Mouse (Mus musculus): ENCODE results near the gene Taco1.
"Not testable (repeated sequence)": the region's sequence is repeated elsewhere in the genome, so short reads cannot be mapped to it uniquely, and the experiment has no call there.

Gene Taco1

DNA sequence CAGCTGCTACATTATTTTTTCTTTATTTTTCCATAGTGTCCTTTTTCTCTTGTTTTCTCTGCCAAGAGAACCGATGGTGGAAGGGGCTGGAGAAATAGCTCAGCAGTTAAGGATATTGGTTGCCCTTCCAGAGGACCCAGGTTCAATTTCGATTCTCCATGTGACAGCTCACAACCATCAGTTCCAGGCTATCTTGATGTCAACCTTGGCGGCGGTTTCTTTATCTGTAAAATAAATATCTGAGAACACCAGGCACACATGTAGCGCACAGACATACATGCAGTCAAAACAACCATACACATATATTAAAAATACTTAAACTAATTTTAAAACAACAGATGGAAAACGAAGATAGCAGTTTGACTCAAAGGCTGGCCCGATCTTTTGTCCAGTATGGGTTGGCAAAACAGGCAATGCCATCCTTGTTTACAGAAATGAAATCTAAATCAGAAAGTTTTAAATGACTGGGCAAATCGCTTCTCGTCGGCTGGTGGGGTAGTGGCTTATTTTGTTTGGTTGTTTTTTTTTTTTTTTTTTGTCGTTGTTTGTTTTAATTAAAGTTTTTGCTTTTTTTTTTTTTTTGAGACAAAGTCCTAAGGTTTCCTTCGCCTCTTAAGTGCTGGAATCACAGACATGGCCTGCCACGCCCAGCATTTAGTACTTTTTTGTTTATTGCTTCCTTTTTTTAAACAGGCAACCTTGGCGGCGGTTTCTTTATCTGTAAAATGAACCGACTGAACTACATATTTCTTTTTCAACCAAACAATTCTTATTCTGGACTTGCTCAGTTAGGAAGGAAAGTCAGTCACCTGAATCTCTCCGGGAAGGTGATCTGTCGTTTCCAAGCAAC is 563 bp upstream of the Taco1 start:
- no peak for DNase-seq

DNA sequence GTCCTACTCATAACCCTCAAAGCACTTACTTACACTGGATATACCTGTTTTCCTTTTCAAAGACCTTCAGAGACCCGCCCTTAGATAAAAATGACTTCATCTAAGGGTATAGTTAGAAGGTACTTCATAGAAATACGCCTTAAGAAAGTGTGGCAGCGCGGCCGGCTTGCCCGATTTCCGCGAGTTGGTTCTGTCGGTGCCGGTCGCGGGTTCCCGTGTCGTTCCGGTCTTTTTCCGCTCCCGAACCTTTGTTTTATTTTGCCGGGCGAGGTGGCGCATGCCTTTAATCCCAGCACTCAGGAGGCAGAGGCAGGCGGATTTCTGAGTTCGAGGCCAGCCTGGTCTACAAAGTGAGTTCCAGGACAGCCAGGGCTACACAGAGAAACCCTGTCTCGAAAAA is 755 bp downstream of the Taco1 start:
- DNase-seq, result not testable (repeated sequence)

DNA sequence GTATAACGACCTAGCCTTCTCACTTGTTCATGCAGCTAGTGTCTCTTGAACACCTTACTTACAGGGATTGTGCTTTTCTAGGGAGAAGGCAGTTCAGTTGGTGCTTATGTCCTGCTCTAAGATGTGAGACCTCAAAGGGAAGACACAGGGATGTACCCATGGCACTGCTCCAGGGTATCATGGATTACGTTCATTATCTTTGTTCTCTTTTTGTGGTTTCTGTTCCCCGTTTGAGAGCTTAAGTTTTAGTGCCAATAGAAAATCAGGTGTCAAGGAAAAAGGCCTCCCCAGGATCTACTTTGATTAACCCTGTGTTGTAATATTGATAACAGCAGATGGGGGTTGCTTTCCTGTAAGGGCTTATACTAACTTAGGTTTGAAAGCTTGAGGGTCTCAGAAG is 7.9 kb downstream of the Taco1 start:
- no peak for DNase-seq

DNA sequence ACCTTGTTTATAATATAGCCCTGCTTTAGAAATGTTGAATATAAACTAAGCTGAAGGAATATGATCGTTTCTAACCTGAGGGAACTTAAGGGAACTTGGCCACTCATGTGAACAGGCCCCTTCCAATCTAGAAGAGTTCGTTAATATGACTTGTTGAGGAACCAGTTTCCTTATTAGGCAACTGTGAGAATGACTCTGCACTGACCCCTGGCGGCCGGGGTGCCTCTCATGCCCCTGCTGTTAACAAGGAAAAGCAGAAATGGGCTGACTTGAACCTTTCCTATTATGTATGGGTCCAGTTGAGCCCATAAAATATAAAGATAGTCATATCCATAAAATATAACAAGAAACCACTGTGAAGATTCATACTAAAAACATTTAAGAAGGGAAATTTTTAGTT is 10.5 kb downstream of the Taco1 start:
- no peak for DNase-seq

DNA sequence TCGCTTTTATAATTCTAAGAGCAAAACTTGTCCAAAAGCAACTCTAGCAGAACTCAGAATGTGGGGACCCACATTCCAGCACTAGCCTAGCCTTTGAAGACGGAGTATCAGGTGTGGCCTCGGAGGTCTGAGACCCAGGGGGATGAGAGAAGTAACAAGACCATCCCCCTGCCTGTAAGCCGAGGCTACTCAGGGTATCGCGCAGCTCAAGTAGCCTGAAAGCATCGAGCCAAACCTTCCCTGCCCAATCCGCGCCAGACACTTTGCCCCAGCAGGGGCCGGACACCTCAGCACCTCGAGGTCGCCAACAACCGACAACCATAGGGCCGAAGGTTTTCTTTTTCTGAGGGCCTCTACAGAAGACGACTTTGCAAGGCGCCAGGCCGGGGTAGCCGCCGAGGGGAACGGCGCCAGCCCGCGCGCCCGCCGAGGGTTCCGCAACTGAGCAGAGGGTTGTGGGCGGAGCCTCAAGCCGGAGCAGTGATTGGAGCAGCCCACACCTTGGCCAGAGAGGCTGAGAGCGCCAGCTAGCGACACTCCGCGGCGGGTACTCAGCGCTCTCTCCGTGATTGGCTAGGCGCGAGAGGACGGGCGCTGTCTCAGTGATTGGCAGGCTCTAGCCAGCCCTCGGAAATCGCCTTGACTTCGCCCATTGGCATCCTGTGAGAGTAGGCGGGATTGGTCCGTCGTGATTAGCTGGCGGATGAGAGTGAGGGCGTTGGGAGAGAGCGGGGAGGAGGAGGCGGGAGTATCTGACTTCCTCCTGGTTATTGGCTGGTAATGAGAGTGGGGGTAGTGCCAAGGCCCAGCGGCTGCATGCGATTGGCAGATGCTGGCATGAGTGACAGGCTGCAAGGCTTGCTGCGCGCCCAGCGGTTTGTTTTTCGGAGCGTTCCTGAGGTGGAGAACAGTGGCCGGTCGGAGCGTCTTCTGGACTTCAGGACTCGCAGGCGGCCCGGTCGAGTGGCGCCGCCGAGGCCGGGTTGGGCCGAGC is 18.1 kb downstream of the Taco1 start, which contains the start of gene Map3k3:
Gene Map3k3, plus strand, starts transcription at position 906 of the 994 bp plus-strand sequence.
- peak; percentile 100 for DNase-seq

DNA sequence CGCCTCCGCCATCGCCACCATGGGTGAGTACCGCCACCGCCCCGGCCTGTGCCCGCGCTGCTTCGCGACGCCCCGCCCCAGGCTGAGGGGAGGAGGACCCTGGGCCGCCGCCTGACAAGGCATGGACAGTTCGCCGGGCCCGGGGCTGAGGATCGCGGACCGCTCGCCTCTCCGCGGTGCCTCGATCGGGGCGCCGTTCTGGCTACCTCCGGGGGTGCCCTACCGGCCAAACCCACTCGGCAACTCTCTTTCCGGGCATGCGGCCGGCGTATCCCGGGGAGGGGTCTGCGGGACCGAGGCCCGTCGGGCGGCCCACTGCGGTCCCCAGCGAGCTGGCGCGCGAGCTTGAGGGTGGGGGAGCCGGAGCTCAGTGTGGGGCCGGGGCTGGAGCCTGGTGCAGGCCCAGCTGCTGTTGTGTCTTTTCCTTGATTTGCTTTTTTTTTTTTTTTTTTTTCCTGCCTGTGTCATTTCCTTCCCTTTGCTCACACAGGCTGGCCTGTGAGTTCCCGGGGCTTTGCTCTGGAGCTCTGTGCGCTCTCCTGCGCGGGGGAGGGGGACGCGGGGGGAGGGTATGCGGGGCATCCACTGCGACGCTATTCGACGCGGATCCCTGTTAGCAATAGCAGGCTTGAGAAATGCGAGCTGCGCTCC is 19.2 kb downstream of the Taco1 start:
- DNase-seq, result peak; percentile 74

DNA sequence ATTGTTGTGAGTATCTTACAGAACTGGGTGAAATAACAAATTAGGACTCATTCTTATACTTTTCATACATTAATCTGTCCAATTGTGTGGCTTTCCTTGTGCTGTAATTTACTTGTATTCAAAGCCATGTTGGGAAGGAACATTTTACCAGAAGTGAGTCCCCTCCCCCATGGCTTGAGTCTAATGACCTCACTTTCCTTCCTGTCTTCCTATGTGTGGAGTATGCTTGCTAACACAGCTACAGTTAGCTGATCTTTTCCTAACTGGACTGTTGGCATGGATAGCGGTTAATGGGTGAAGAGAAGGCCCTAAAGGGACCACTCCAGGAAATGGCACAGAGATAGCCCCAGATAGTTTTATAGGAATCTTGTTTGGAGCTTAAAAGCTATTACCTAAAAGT is 32.4 kb downstream of the Taco1 start:
- DNase-seq, result no peak

DNA sequence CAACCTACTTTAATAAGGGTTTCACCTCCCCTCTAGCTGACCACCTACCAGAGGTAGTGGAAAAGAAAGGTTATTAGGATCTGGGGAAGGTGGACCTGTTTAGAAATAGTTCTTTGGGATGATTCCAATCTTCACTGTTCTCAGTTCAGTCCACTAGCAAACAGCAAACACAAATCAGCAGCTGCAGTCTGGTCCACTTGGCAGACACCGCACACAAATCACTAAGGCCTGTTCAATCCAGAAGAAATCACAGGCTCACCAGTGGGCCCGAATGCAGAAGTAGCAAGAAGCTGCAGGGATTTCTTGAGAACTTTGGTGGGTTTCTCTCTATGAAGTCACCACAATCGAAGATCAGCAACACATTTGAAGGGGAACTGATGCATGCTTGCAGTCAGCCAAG is 37.0 kb downstream of the Taco1 start:
- no peak for DNase-seq

DNA sequence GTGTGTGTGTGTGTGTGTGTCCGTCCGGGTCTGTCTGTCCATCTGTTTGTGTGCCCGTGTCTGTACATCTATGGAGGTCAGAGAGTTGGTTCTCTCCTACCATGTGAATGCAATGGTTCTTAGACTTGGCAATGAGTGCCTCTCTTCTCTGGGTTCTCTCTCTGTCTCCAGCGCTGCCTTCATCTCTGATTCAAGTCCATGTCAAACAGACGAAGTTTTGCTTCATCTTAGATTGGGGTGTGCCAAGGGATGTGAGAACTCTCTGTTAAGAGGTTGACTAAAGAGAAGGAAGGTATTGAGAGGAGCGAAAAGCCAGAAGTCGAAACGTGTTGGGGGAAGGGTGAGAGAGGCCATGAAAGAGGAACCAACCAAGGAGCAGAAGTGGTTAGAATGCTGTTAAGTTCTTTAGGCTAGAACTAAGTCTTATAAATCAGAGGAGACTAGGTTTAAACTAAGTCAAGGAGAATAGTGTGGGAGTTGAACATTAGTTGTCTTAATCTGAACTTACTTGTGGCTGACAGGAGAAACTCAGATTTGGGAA is 40.3 kb downstream of the Taco1 start:
- DNase-seq, result no peak

DNA sequence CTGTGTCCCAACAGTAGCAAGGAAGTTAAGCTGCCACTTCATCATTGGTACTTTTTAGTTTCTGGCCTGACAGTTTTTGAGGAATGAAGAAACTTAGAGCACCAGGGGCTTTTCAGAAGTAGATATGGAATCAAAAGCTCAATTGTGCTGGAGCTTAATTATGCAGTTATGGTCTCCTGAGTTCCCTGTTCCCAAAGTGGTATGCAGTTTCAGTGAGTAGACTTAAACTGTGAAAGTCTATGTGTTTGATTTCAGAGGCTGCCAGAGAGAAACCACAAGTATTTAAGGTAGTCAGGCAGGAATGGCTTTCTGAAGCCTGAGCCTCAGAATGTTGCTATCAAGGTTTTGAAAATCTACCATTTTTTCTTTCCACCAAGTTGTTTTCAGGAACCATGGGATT is 45.8 kb downstream of the Taco1 start:
- DNase-seq, result no peak

DNA sequence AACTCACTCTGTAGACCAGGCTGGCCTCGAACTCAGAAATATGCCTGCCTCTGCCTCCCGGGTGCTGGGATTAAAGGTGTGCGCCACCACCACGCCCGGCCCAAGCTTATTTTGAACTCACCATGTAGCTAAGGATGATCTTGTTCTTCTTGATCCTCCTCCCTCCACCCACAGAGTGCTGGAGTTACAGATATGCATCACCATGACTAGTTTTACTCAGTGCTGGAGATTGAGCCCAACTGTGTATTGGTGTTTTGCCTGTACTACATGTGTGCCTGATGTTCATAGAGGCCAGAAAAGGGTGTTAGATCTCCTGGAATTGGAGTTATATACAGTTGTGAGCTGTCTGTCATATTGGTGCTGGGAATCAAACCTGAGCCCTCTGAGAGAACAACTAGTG is 56.4 kb downstream of the Taco1 start:
- no peak for DNase-seq

DNA sequence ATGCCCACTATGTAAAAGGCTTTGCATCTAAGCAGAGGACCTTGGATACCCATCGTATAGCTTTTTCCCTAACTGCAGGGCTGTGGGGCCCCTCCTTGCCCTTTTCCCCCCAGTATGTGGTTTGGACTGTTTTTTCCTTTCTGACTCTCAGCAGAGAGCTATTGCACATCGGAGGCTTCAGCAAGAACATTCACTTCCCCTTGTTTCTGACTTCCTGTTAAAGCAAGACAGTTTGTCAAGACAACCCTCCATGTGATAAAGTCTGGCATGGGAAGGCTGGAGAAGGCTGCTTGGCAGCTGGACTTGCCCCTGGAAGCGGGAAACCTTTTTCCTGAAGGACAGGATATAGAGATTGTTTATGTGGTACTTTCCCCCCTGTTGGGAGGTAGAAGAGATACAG is 56.9 kb downstream of the Taco1 start:
- DNase-seq, result no peak
